Comparison of ENCODE assay signal across 23 mouse cellular contexts in genomic region chrX:77391760-77392446, GRCm38 (mm10).
DNase-seq lines count a peak whose midpoint lies in the region; ATAC-seq and TF ChIP-seq lines count a peak whose summit lies in the region.
"Had no signal": no experiment of that assay in that cellular context is flagged by ENCODE, and none has a peak within 500 bp of the region (broad histone marks: within the 10 kb centered on the region; RNA-seq: fewer than 3 reads in every experiment).

No protein-coding gene starts in this region.

- H3K36me3 ChIP-seq in forebrain, postnatal 0 days (ENCODE audit: insufficient read depth), result no peaks in the 10 kb centered on the region
- H3K36me3 ChIP-seq in forebrain, embryonic 12.5 days (replicated peaks), result no peaks in the 10 kb centered on the region
- no peaks in the 10 kb centered on the region for H3K36me3 ChIP-seq in midbrain, embryonic 14.5 days (ENCODE audit: control insufficient read depth, insufficient read depth, low read length)
- H3K36me3 ChIP-seq in midbrain, embryonic 10.5 days, result no peaks in the 10 kb centered on the region
- no peaks in the 10 kb centered on the region for H3K36me3 ChIP-seq in embryonic facial prominence, embryonic 14.5 days (ENCODE audit: control insufficient read depth, insufficient read depth, low read length)
- H3K36me3 ChIP-seq: G1E had no signal

- H3K9me3 ChIP-seq in forebrain, postnatal 0 days (ENCODE audit: low read length), result no peaks in the 10 kb centered on the region
- H3K9me3 ChIP-seq in forebrain, embryonic 12.5 days, result no peaks in the 10 kb centered on the region
- no peaks in the 10 kb centered on the region for H3K9me3 ChIP-seq in midbrain, embryonic 14.5 days (ENCODE audit: control insufficient read depth, low read length)
- H3K9me3 ChIP-seq in midbrain, embryonic 10.5 days (replicated peaks), result no peaks in the 10 kb centered on the region
- no peaks in the 10 kb centered on the region for H3K9me3 ChIP-seq in embryonic facial prominence, embryonic 14.5 days (ENCODE audit: control insufficient read depth, low read length)
- H3K9me3 ChIP-seq: G1E had no signal

- no peak for TF ChIP-seq CTCF in forebrain, postnatal 0 days (IDR thresholded peaks at IDR 0.05; ENCODE audit: low read depth)

- no peak overlapping the region for H3K9ac ChIP-seq in forebrain, postnatal 0 days
- no peak overlapping the region for H3K9ac ChIP-seq in forebrain, embryonic 12.5 days
- H3K9ac ChIP-seq in midbrain, embryonic 14.5 days (replicated peaks; ENCODE audit: low read length), result no peak overlapping the region
- no peak overlapping the region for H3K9ac ChIP-seq in embryonic facial prominence, embryonic 14.5 days (ENCODE audit: low read depth, low read length)
- H3K9ac ChIP-seq: liver, postnatal 0 days had no signal

- H3K4me3 ChIP-seq in forebrain, postnatal 0 days (ENCODE audit: low read depth, low read length), result no peak overlapping the region
- H3K4me3 ChIP-seq in forebrain, embryonic 12.5 days (replicated peaks), result no peak overlapping the region
- H3K4me3 ChIP-seq in midbrain, embryonic 14.5 days (replicated peaks; ENCODE audit: low read depth, low read length), result no peak overlapping the region
- H3K4me3 ChIP-seq in midbrain, embryonic 10.5 days, result no peak overlapping the region
- no peak overlapping the region for H3K4me3 ChIP-seq in embryonic facial prominence, embryonic 14.5 days (ENCODE audit: low read depth, low read length)

- no peak overlapping the region for H3K4me2 ChIP-seq in forebrain, postnatal 0 days (ENCODE audit: low read depth)
- H3K4me2 ChIP-seq in forebrain, embryonic 12.5 days, result no peak overlapping the region
- no peak overlapping the region for H3K4me2 ChIP-seq in midbrain, embryonic 14.5 days (ENCODE audit: low read length)
- H3K4me2 ChIP-seq in embryonic facial prominence, embryonic 14.5 days (ENCODE audit: low read depth, low read length), result no peak overlapping the region
- H3K4me2 ChIP-seq: liver, embryonic 11.5 days had no signal

- DNase-seq in forebrain, postnatal 0 days, result peak; percentile 17
- DNase-seq in midbrain, embryonic 14.5 days, result peak; percentile 54
- DNase-seq in midbrain, embryonic 10.5 days (ENCODE audit: low spot score), result no peak
- DNase-seq in embryo, embryonic 10.5 days (ENCODE audit: low spot score), result peak; percentile 0
- no peak for DNase-seq in embryonic facial prominence, embryonic 14.5 days (ENCODE audit: low spot score)
- DNase-seq in cerebellum, adult 9-10 months, result no peak
- DNase-seq: adrenal gland, postnatal 36 days; B cell, adult 2 months; cerebellum, adult 11-12 months; cerebellum, postnatal 14 days; kidney, adult 2 months; layer of hippocampus, adult 9-11 months; left cerebral cortex, postnatal 4 days; liver, postnatal 0 days; spleen, adult 18-20 months had no signal

- no peaks in the 10 kb centered on the region for H3K27me3 ChIP-seq in forebrain, postnatal 0 days (ENCODE audit: insufficient read depth, low read length)
- H3K27me3 ChIP-seq in forebrain, embryonic 12.5 days, result no peaks in the 10 kb centered on the region
- H3K27me3 ChIP-seq in midbrain, embryonic 14.5 days (ENCODE audit: control insufficient read depth, insufficient read depth, low read length), result no peaks in the 10 kb centered on the region
- H3K27me3 ChIP-seq in midbrain, embryonic 10.5 days (ENCODE audit: low read depth, poor library complexity, severe bottlenecking), result no peaks in the 10 kb centered on the region
- no peaks in the 10 kb centered on the region for H3K27me3 ChIP-seq in embryonic facial prominence, embryonic 14.5 days (replicated peaks; ENCODE audit: control insufficient read depth, insufficient read depth, low read length)
- H3K27me3 ChIP-seq: CH12.LX had no signal

- WGBS in forebrain, postnatal 0 days, result 63% methylated on average over 4 of the region's 4 CpGs
- WGBS in forebrain, embryonic 12.5 days, result 74% methylated on average over 4 of the region's 4 CpGs
- 66% methylated on average over 4 of the region's 4 CpGs for WGBS in midbrain, embryonic 14.5 days
- 79% methylated on average over 4 of the region's 4 CpGs for WGBS in midbrain, embryonic 10.5 days
- 60% methylated on average over 4 of the region's 4 CpGs for WGBS in embryonic facial prominence, embryonic 14.5 days

- peak; percentile 81; the same call in 1 of the 2 replicates for ATAC-seq in forebrain, postnatal 0 days
- ATAC-seq in forebrain, embryonic 12.5 days (ENCODE audit: low FRiP score), result no peak
- ATAC-seq in midbrain, embryonic 14.5 days (ENCODE audit: low FRiP score, low TSS enrichment), result no peak
- ATAC-seq in embryonic facial prominence, embryonic 14.5 days (ENCODE audit: low read depth), result peak; percentile 65; the same call in 1 of the 2 replicates
- ATAC-seq: liver, postnatal 0 days; lung, postnatal 0 days; Patski had no signal

- no peak overlapping the region for H3K27ac ChIP-seq in forebrain, postnatal 0 days (ENCODE audit: low read depth, low read length)
- no peak overlapping the region for H3K27ac ChIP-seq in forebrain, embryonic 12.5 days
- H3K27ac ChIP-seq in midbrain, embryonic 14.5 days (replicated peaks; ENCODE audit: low read depth, low read length), result 0 out of 2 replicates have a peak overlapping the region, but pooled peaks have one; percentile 32
- H3K27ac ChIP-seq in midbrain, embryonic 10.5 days (replicated peaks), result no peak overlapping the region
- H3K27ac ChIP-seq in embryonic facial prominence, embryonic 14.5 days (replicated peaks; ENCODE audit: low read depth, low read length), result no peak overlapping the region
- H3K27ac ChIP-seq: kidney, postnatal 0 days; macrophage had no signal

- H3K4me1 ChIP-seq in forebrain, postnatal 0 days (ENCODE audit: insufficient read depth), result no peaks in the 10 kb centered on the region
- H3K4me1 ChIP-seq in forebrain, embryonic 12.5 days, result no peaks in the 10 kb centered on the region
- H3K4me1 ChIP-seq in midbrain, embryonic 14.5 days (ENCODE audit: control insufficient read depth, insufficient read depth, low read length), result no peaks in the 10 kb centered on the region
- no peaks in the 10 kb centered on the region for H3K4me1 ChIP-seq in midbrain, embryonic 10.5 days
- no peaks in the 10 kb centered on the region for H3K4me1 ChIP-seq in embryonic facial prominence, embryonic 14.5 days (ENCODE audit: control insufficient read depth, insufficient read depth, low read length)

Comparison
In these comparisons a context has a peak if more than half of its experiments do, and no peak if none do; other contexts are left out.
1. ATAC-seq: peak in forebrain, postnatal 0 days (single experiment) and embryonic facial prominence, embryonic 14.5 days (single experiment); none in forebrain, embryonic 12.5 days (single experiment) and midbrain, embryonic 14.5 days (single experiment).
2. DNase-seq: peak in forebrain, postnatal 0 days (single experiment), midbrain, embryonic 14.5 days (single experiment) and embryo, embryonic 10.5 days (single experiment); none in midbrain, embryonic 10.5 days (single experiment), embryonic facial prominence, embryonic 14.5 days (single experiment) and cerebellum, adult 9-10 months (single experiment).